Mouse (Mus musculus) limb, embryonic 10.5 days (tissue): ENCODE data around the gene Pgghg. TPM values are rescaled to one million over a fixed set of nuclear protein-coding genes. Genes with fewer than 3 reads are reported as not detected.

Experiments
- DNase-seq: peaks from one replicate; pipeline ENCODE4 v3.0.0-alpha.2; 2017; ENCODE audit warnings: low spot score
- H3K27ac ChIP-seq: fragments of 300-500 bp; sonication (generic); 2 replicates; pipeline ENCODE4 v1.5.1; 2016; ENCODE audit warnings: mild to moderate bottlenecking
- H3K27me3 ChIP-seq: fragments of 300-500 bp; sonication (generic); 2 replicates; pipeline ENCODE4 v1.6.1; 2016; ENCODE audit warnings: low read depth, mild to moderate bottlenecking; ENCODE audit not compliant: poor library complexity, severe bottlenecking
- H3K36me3 ChIP-seq: fragments of 300-500 bp; sonication (generic); 2 replicates; pipeline ENCODE4 v1.6.1; 2016; ENCODE audit warnings: mild to moderate bottlenecking, moderate library complexity
- H3K4me1 ChIP-seq: fragments of 300-500 bp; sonication (generic); 2 replicates; pipeline ENCODE4 v1.6.1; 2016
- H3K4me3 ChIP-seq: fragments of 300-500 bp; sonication (generic); 2 replicates; pipeline ENCODE4 v1.5.1; 2016; ENCODE audit warnings: mild to moderate bottlenecking, moderate library complexity
- H3K9me3 ChIP-seq: fragments of 300-500 bp; sonication (generic); replicated peaks from 2 replicates; pipeline ENCODE4 v1.6.1; 2016; ENCODE audit warnings: mild to moderate bottlenecking
- WGBS: fragments of 180-500 bp; shearing (Covaris S2); methylation state at CpG from one replicate; pipeline ENCODE4 v1.1.7; 2016; 5-methylcytosine and 5-hydroxymethylcytosine counted together
- polyA plus RNA-seq: library from polyadenylated mRNA; unstranded; fragments of >200 nt; fragmentation: Nextera tagmentation; extraction: Ambion mirVana; gene quantifications from 2 replicates; pipeline ENCODE4 v1.2.1, GENCODE M21; 2016

Pgghg gene
- polyA plus RNA-seq, result 11.4 and 15.4 TPM in 2 replicates

DNA sequence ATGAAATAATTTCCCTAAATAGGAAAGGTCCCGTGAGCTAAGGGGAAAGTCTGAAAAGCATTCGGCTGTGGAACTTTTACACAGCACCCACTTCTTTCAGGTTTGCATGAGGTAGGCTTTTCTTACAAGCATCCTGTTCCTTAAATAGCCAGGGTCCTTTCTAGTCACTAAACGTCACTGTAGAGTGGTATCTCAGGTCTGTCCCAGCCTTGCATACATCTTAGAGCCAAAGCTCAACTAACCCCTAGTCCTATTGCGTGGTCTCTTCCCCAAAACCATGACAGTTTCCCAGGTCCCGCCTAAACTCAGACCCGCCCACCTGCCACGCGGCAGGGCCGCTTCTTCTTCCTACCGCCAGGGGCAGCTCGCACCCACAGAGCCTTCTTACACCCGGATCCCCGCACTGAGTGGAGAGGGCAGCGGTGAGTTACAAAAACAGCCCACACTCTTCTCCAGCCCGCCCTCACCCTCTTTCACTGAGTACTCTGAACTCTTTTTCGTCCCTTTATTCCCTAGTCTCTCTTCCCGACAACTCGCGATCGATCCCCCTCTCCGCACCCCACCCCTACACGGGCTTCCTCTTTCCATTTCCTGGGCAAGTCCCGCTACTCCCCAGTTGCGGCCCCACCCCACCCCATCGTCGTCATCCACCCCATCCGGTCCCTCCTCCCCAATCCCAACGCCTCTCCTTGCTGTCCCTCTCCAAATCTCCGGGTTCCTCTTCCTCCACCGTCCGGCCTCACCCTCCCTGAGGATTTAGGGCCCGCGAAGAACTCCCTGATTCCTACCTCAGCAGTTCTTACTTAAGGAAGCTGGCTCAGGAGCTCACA lies at the start of gene Pgghg:
TSS of gene Pgghg (plus strand) at position 170 of the 830 bp plus-strand sequence.
- peaks cover 47% of the 10 kb centered on the region for H3K4me1 ChIP-seq
- no peaks in the 10 kb centered on the region for H3K9me3 ChIP-seq
- peak within 1 kb of the TSS; percentile 61 for H3K4me3 ChIP-seq
- peak within 1 kb of the TSS; percentile 89 for H3K27ac ChIP-seq
- WGBS, result 4% methylated on average over 33 of the region's 33 CpGs
- peak; percentile 91 for DNase-seq
- peaks cover 18% of the 10 kb centered on the region for H3K36me3 ChIP-seq
- 0 out of 2 replicates have a peak, but pooled peaks cover 8% of the 10 kb centered on the region for H3K27me3 ChIP-seq

DNA sequence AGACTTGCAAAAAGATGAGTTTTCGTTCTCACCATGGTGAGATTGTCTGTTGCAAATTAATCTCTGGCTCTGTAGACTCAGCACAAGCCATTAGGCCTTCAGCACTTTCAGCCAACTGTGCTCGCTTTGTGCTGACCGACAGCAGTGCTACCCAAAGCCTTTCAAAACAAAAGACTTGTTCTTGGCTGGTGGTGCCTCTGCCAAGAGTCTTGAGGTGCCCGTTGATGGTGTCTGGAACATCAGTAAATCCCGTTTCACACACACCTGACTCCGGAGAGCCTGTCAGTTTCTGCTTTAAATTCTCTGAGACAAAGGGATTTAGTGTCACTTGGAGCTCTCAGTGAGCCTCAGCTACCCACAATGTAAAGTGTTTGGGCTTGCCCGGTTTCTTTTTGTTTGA lies 47.2 kb upstream of the Pgghg start:
- H3K9me3 ChIP-seq, result no peaks in the 10 kb centered on the region
- no peak for DNase-seq
- H3K4me1 ChIP-seq, result no peaks in the 10 kb centered on the region
- no peak overlapping the region for H3K27ac ChIP-seq
- no peak overlapping the region for H3K4me3 ChIP-seq
- no peaks in the 10 kb centered on the region for H3K27me3 ChIP-seq
- WGBS, result 91% methylated on average over 7 of the region's 7 CpGs
- peaks cover 86% of the 10 kb centered on the region for H3K36me3 ChIP-seq

DNA sequence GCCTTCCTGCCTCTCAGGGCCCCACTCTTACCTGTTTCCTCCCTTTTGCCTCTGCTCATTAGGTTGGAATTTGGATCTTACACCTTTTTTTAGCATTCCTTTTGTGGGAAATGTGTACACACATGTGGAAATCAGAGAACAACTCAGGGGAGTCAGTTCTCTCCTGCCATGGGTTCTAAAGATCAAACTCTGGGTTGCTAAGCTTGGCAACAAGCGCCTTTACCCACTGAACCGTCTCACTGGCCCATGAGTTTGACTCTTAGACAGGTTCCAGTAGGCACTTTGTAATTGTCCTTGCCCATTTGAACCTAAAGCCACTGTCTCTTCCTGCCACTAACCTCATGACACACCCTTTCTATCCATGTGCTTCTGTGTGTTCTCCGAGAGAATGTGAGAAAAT lies 46.6 kb upstream of the Pgghg start:
- Histone ChIP-seq H3K4me3 (no peak overlapping the region), H3K9me3 (no peaks in the 10 kb centered on the region), H3K27ac (no peak overlapping the region), H3K4me1 (no peaks in the 10 kb centered on the region), H3K36me3 (peaks cover 86% of the 10 kb centered on the region), H3K27me3 (no peaks in the 10 kb centered on the region)
- WGBS, result 92% methylated on average over 3 of the region's 3 CpGs
- DNase-seq, result no peak

GRCm38 (mm10) chr7:140897863-140898262 lies 43.3 kb upstream of the Pgghg start:
- H3K4me3 ChIP-seq, result no peak overlapping the region
- DNase-seq, result no peak
- peaks cover 10% of the 10 kb centered on the region for H3K4me1 ChIP-seq
- no peak overlapping the region for H3K27ac ChIP-seq
- no peaks in the 10 kb centered on the region for H3K27me3 ChIP-seq
- WGBS, result 89% methylated on average over 7 of the region's 7 CpGs
- peaks cover 76% of the 10 kb centered on the region for H3K36me3 ChIP-seq
- H3K9me3 ChIP-seq, result no peaks in the 10 kb centered on the region

DNA sequence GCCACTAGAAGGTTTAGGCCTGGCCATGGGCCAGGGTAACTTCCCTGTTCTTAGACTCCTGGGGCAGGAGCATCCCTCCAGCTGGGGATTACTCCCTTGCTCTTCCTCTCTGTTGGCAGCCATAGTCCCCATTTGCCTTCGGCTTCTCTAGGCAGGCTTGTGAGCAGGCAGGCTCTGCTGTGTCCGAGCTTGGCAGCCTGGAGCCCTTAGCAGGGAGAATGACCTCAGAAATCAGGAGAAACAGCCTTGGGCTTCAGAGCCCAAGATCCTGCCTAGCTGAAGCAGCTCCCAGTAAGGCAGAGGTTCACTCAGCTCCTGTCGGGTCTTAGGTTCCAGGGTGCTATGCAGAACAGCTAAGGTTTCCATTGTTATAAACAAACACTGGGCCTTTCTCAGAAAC lies 42.1 kb upstream of the Pgghg start:
- H3K36me3 ChIP-seq, result peaks cover 63% of the 10 kb centered on the region

GRCm38 (mm10) chr7:140900220-140900619 lies 41.0 kb upstream of the Pgghg start, which contains the start of gene Cox8b:
TSS of gene Cox8b (minus strand) at chr7:140900446.
- 68% methylated on average over 10 of the region's 10 CpGs for WGBS
- Histone ChIP-seq H3K9me3 (no peaks in the 10 kb centered on the region), H3K27me3 (no peaks in the 10 kb centered on the region), H3K4me3 (no peak within 1 kb of the TSS), H3K4me1 (peaks cover 18% of the 10 kb centered on the region), H3K36me3 (peaks cover 54% of the 10 kb centered on the region), H3K27ac (no peak within 1 kb of the TSS)
- DNase-seq, result no peak

More for the DNA sequence above, 42.1 kb upstream of the Pgghg start:
- no peak for DNase-seq
- H3K4me3 ChIP-seq, result no peak overlapping the region
- H3K27ac ChIP-seq, result no peak overlapping the region
- WGBS, result 87% methylated on average over 3 of the region's 3 CpGs
- H3K4me1 ChIP-seq, result peaks cover 18% of the 10 kb centered on the region
- H3K27me3 ChIP-seq, result no peaks in the 10 kb centered on the region
- no peaks in the 10 kb centered on the region for H3K9me3 ChIP-seq

GRCm38 (mm10) chr7:140902036-140902875 lies 38.9 kb upstream of the Pgghg start:
- Histone ChIP-seq H3K27me3 (no peaks in the 10 kb centered on the region), H3K36me3 (peaks cover 35% of the 10 kb centered on the region), H3K9me3 (no peaks in the 10 kb centered on the region), H3K4me1 (peaks cover 18% of the 10 kb centered on the region), H3K4me3 (no peak overlapping the region), H3K27ac (peak overlapping the region; percentile 31; the same call in 1 of the 2 replicates)
- DNase-seq, result no peak
- WGBS, result 76% methylated on average over 15 of the region's 15 CpGs

- Histone ChIP-seq H3K9me3 (no peaks in the 10 kb centered on the region), H3K36me3 (peaks cover 25% of the 10 kb centered on the region), H3K27ac (peak overlapping the region; percentile 31), H3K4me3 (no peak overlapping the region), H3K27me3 (no peaks in the 10 kb centered on the region), H3K4me1 (peaks cover 20% of the 10 kb centered on the region)
- 27% methylated on average over 13 of the region's 13 CpGs for WGBS
- peak; percentile 87 for DNase-seq
Measured at GRCm38 (mm10) chr7:140903212-140903611, 38.0 kb upstream of the Pgghg start.

DNA sequence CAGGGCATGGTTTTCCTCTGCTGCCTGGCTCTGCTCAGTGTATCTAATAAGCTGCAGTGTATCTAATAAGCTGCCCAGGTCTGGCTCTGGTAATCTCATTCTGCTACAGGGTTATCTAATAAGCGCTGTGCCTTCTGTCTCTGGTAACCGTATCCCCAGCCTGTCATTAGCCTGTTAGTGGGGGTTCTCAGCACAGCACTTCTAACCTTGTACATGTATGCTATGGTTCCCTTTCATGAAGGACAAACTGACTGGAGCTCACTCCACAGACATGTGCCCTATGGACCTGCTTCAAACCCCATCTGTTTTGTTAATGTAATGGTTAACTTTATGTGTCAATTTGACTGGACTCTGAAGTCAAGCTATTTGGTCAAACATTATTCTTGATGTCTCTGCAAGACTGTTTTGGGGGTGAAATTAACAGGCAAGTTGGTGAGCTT lies 35.5 kb upstream of the Pgghg start:
- H3K4me1 ChIP-seq, result peaks cover 30% of the 10 kb centered on the region
- 0 out of 2 replicates have a peak, but pooled peaks cover 5% of the 10 kb centered on the region for H3K36me3 ChIP-seq
- whole genome bisulfite sequencing, result 85% methylated on average over 2 of the region's 2 CpGs
- no peaks in the 10 kb centered on the region for H3K27me3 ChIP-seq
- H3K9me3 ChIP-seq, result no peaks in the 10 kb centered on the region
- no peak overlapping the region for H3K4me3 ChIP-seq
- no peak overlapping the region for H3K27ac ChIP-seq
- no peak for DNase-seq

GRCm38 (mm10) chr7:140907131-140907530 lies 34.1 kb upstream of the Pgghg start:
- H3K4me1 ChIP-seq, result peaks cover 26% of the 10 kb centered on the region
- no peak overlapping the region for H3K4me3 ChIP-seq
- H3K36me3 ChIP-seq, result no peaks in the 10 kb centered on the region
- WGBS, result 88% methylated on average over 13 of the region's 13 CpGs
- no peak overlapping the region for H3K27ac ChIP-seq
- DNase-seq, result no peak
- H3K9me3 ChIP-seq, result no peaks in the 10 kb centered on the region
- no peaks in the 10 kb centered on the region for H3K27me3 ChIP-seq

DNA sequence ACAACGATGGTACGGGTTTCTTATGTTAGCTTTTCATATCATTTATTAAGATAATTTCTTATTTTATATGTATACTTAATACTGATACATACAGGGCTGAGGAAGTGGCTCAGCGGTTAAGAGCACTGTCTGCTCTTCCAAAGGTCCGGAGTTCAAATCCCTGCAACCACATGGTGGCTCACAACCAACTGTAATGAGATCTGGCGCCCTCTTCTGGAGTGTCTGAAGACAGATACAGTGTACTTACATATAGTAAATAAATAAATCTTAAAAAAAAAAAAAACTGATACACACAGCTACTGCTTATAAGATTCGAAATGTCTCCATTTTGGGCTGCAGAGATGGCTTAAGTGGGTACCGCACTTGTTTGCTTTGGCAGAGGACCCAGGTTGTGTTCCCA lies 33.5 kb upstream of the Pgghg start:
- WGBS, result 85% methylated on average over 7 of the region's 7 CpGs
- H3K27ac ChIP-seq, result no peak overlapping the region
- no peaks in the 10 kb centered on the region for H3K9me3 ChIP-seq
- H3K36me3 ChIP-seq, result no peaks in the 10 kb centered on the region
- no peak for DNase-seq
- no peak overlapping the region for H3K4me3 ChIP-seq
- peaks cover 22% of the 10 kb centered on the region for H3K4me1 ChIP-seq
- no peaks in the 10 kb centered on the region for H3K27me3 ChIP-seq

DNA sequence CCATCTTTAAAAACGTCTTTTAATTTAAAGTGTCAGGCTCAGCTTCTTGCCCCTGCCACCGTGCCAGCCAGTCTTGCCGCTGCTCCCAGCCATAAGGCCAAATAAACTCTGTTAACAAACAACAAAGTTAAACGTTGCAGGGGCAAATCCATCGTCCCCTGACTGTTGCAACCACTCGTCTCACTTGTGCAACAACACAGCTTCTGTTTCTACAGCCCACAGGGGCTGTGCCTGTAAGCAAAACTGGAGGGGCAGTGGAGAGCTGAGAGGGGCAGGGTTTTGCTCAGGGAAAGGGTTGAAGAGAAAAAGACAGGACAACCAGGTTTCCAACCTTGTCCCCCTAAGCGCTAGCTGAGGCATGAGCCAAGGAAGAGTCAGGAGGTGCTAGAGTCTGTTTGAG lies 33.0 kb upstream of the Pgghg start:
- peaks cover 17% of the 10 kb centered on the region for H3K4me1 ChIP-seq
- DNase-seq, result no peak
- 53% methylated on average over 7 of the region's 7 CpGs for WGBS
- H3K9me3 ChIP-seq, result no peaks in the 10 kb centered on the region
- H3K27me3 ChIP-seq, result no peaks in the 10 kb centered on the region
- peak overlapping the region; percentile 51; the same call in 1 of the 2 replicates for H3K4me3 ChIP-seq
- no peaks in the 10 kb centered on the region for H3K36me3 ChIP-seq
- H3K27ac ChIP-seq, result no peak overlapping the region
